Mouse (Mus musculus): ENCODE measurements at regions not wholly inside any gene's neighbourhood (a gene's known extent, or its start where the extent isn't known, plus 50 kb on each side); places are given as distances from the start of the nearest gene placed in this dataset.

- 46% methylated on average over 22 of the region's 22 CpGs for WGBS
These were observed 68.6 kb downstream of the Gm11983 start for GRCm38 (mm10) chr11:6768599-6769436.

GRCm38 (mm10) chr11:6766725-6767124 is 70.7 kb downstream of the Gm11983 start:
- Histone ChIP-seq H3K4me3 (ENCODE audit: low read length) (no peak overlapping the region), H3K27me3 (ENCODE audit: control insufficient read depth, insufficient read depth, low read depth, low read length) (no peaks in the 10 kb centered on the region), H3K9me3 (ENCODE audit: control insufficient read depth, low read length) (no peaks in the 10 kb centered on the region), H3K9ac (ENCODE audit: low read length) (no peak overlapping the region), H3K4me1 (replicated peaks; ENCODE audit: control insufficient read depth, insufficient read depth, low read length) (no peaks in the 10 kb centered on the region), H3K27ac (ENCODE audit: low read length) (no peak overlapping the region), H3K4me2 (ENCODE audit: low read depth, low read length) (no peak overlapping the region), H3K36me3 (ENCODE audit: control insufficient read depth, insufficient read depth, low read length) (no peaks in the 10 kb centered on the region)
- WGBS = 54% methylated on average over 7 of the region's 7 CpGs
- ATAC-seq (ENCODE audit: low read depth) = no peak

More at GRCm38 (mm10) chr11:6768599-6769436, 68.6 kb downstream of the Gm11983 start:
- H3K4me3 ChIP-seq (ENCODE audit: low read length) = no peak overlapping the region
- no peak overlapping the region for H3K9ac ChIP-seq (ENCODE audit: low read length)
- no peak overlapping the region for H3K27ac ChIP-seq (ENCODE audit: low read length)
- H3K4me2 ChIP-seq (ENCODE audit: low read depth, low read length) = no peak overlapping the region
- H3K27me3 ChIP-seq (ENCODE audit: control insufficient read depth, insufficient read depth, low read depth, low read length) = no peaks in the 10 kb centered on the region
- H3K4me1 ChIP-seq (replicated peaks; ENCODE audit: control insufficient read depth, insufficient read depth, low read length) = no peaks in the 10 kb centered on the region
- no peaks in the 10 kb centered on the region for H3K9me3 ChIP-seq (ENCODE audit: control insufficient read depth, low read length)
- peak; percentile 69 for ATAC-seq (ENCODE audit: low read depth)
- no peaks in the 10 kb centered on the region for H3K36me3 ChIP-seq (ENCODE audit: control insufficient read depth, insufficient read depth, low read length)

- Histone ChIP-seq H3K4me2 (ENCODE audit: low read depth, low read length) (no peak overlapping the region), H3K4me1 (replicated peaks; ENCODE audit: control insufficient read depth, insufficient read depth, low read length) (no peaks in the 10 kb centered on the region), H3K9me3 (ENCODE audit: control insufficient read depth, low read length) (no peaks in the 10 kb centered on the region), H3K9ac (ENCODE audit: low read length) (no peak overlapping the region), H3K27ac (ENCODE audit: low read length) (no peak overlapping the region), H3K27me3 (ENCODE audit: control insufficient read depth, insufficient read depth, low read depth, low read length) (no peaks in the 10 kb centered on the region), H3K4me3 (ENCODE audit: low read length) (no peak overlapping the region), H3K36me3 (ENCODE audit: control insufficient read depth, insufficient read depth, low read length) (no peaks in the 10 kb centered on the region)
- WGBS = 87% methylated on average over 5 of the region's 5 CpGs
- ATAC-seq (ENCODE audit: low read depth) = no peak
These were observed 72.0 kb downstream of the Gm11983 start for GRCm38 (mm10) chr11:6765333-6765957.

GRCm38 (mm10) chr11:6764186-6764585 is 73.3 kb downstream of the Gm11983 start:
- Histone ChIP-seq H3K27me3 (ENCODE audit: control insufficient read depth, insufficient read depth, low read depth, low read length) (no peaks in the 10 kb centered on the region), H3K4me2 (ENCODE audit: low read depth, low read length) (no peak overlapping the region), H3K27ac (ENCODE audit: low read length) (no peak overlapping the region), H3K4me3 (ENCODE audit: low read length) (no peak overlapping the region), H3K9ac (ENCODE audit: low read length) (no peak overlapping the region), H3K4me1 (replicated peaks; ENCODE audit: control insufficient read depth, insufficient read depth, low read length) (no peaks in the 10 kb centered on the region), H3K9me3 (ENCODE audit: control insufficient read depth, low read length) (no peaks in the 10 kb centered on the region), H3K36me3 (ENCODE audit: control insufficient read depth, insufficient read depth, low read length) (no peaks in the 10 kb centered on the region)
- WGBS = 90% methylated on average over 3 of the region's 3 CpGs
- no peak for ATAC-seq (ENCODE audit: low read depth)

- H3K4me2 ChIP-seq (ENCODE audit: low read depth, low read length) = no peak overlapping the region
- WGBS = 67% methylated on average over 4 of the region's 4 CpGs
- no peaks in the 10 kb centered on the region for H3K27me3 ChIP-seq (ENCODE audit: control insufficient read depth, insufficient read depth, low read depth, low read length)
- H3K4me3 ChIP-seq (ENCODE audit: low read length) = no peak overlapping the region
- H3K9ac ChIP-seq (ENCODE audit: low read length) = no peak overlapping the region
- no peaks in the 10 kb centered on the region for H3K36me3 ChIP-seq (ENCODE audit: control insufficient read depth, insufficient read depth, low read length)
- H3K27ac ChIP-seq (ENCODE audit: low read length) = no peak overlapping the region
- H3K9me3 ChIP-seq (ENCODE audit: control insufficient read depth, low read length) = no peaks in the 10 kb centered on the region
- ATAC-seq (ENCODE audit: low read depth) = no peak
- H3K4me1 ChIP-seq (replicated peaks; ENCODE audit: control insufficient read depth, insufficient read depth, low read length) = no peaks in the 10 kb centered on the region
These were observed 74.5 kb downstream of the Gm11983 start for GRCm38 (mm10) chr11:6763001-6763400.

- H3K4me3 ChIP-seq (ENCODE audit: low read length) = no peak overlapping the region
- no peak overlapping the region for H3K4me2 ChIP-seq (ENCODE audit: low read depth, low read length)
- no peaks in the 10 kb centered on the region for H3K27me3 ChIP-seq (ENCODE audit: control insufficient read depth, insufficient read depth, low read depth, low read length)
- H3K9me3 ChIP-seq (ENCODE audit: control insufficient read depth, low read length) = no peaks in the 10 kb centered on the region
- WGBS = 71% methylated on average over 11 of the region's 11 CpGs
- H3K9ac ChIP-seq (ENCODE audit: low read length) = no peak overlapping the region
- no peak overlapping the region for H3K27ac ChIP-seq (ENCODE audit: low read length)
- no peaks in the 10 kb centered on the region for H3K36me3 ChIP-seq (ENCODE audit: control insufficient read depth, insufficient read depth, low read length)
- no peak for ATAC-seq (ENCODE audit: low read depth)
- no peaks in the 10 kb centered on the region for H3K4me1 ChIP-seq (replicated peaks; ENCODE audit: control insufficient read depth, insufficient read depth, low read length)
These were observed 75.4 kb downstream of the Gm11983 start for GRCm38 (mm10) chr11:6761876-6762628.

- 65% methylated on average over 4 of the region's 4 CpGs for WGBS
These were observed 77.9 kb downstream of the Gm11983 start for GRCm38 (mm10) chr11:6759578-6759977.

GRCm38 (mm10) chr11:6739439-6739838 is 81.1 kb downstream of the Ramp3 start:
- Histone ChIP-seq H3K4me3 (ENCODE audit: low read length) (no peak overlapping the region), H3K36me3 (ENCODE audit: control insufficient read depth, insufficient read depth, low read length) (no peaks in the 10 kb centered on the region), H3K4me2 (ENCODE audit: low read depth, low read length) (no peak overlapping the region), H3K27me3 (ENCODE audit: control insufficient read depth, insufficient read depth, low read depth, low read length) (no peaks in the 10 kb centered on the region), H3K27ac (ENCODE audit: low read length) (no peak overlapping the region), H3K9ac (ENCODE audit: low read length) (no peak overlapping the region), H3K9me3 (ENCODE audit: control insufficient read depth, low read length) (no peaks in the 10 kb centered on the region), H3K4me1 (replicated peaks; ENCODE audit: control insufficient read depth, insufficient read depth, low read length) (no peaks in the 10 kb centered on the region)
- 84% methylated on average over 5 of the region's 5 CpGs for WGBS
- ATAC-seq (ENCODE audit: low read depth) = no peak

More at GRCm38 (mm10) chr11:6759578-6759977, 77.9 kb downstream of the Gm11983 start:
- Histone ChIP-seq H3K27ac (ENCODE audit: low read length) (no peak overlapping the region), H3K9me3 (ENCODE audit: control insufficient read depth, low read length) (no peaks in the 10 kb centered on the region), H3K4me1 (replicated peaks; ENCODE audit: control insufficient read depth, insufficient read depth, low read length) (no peaks in the 10 kb centered on the region), H3K27me3 (ENCODE audit: control insufficient read depth, insufficient read depth, low read depth, low read length) (no peaks in the 10 kb centered on the region), H3K36me3 (ENCODE audit: control insufficient read depth, insufficient read depth, low read length) (no peaks in the 10 kb centered on the region), H3K9ac (ENCODE audit: low read length) (no peak overlapping the region), H3K4me2 (ENCODE audit: low read depth, low read length) (no peak overlapping the region), H3K4me3 (ENCODE audit: low read length) (no peak overlapping the region)
- no peak for ATAC-seq (ENCODE audit: low read depth)

GRCm38 (mm10) chr11:6738581-6738980 is 80.3 kb downstream of the Ramp3 start:
- no peaks in the 10 kb centered on the region for H3K27me3 ChIP-seq (ENCODE audit: control insufficient read depth, insufficient read depth, low read depth, low read length)
- no peak overlapping the region for H3K9ac ChIP-seq (ENCODE audit: low read length)
- H3K9me3 ChIP-seq (ENCODE audit: control insufficient read depth, low read length) = no peaks in the 10 kb centered on the region
- H3K36me3 ChIP-seq (ENCODE audit: control insufficient read depth, insufficient read depth, low read length) = no peaks in the 10 kb centered on the region
- no peak overlapping the region for H3K4me3 ChIP-seq (ENCODE audit: low read length)
- WGBS = 84% methylated on average over 3 of the region's 3 CpGs
- no peak overlapping the region for H3K27ac ChIP-seq (ENCODE audit: low read length)
- no peak overlapping the region for H3K4me2 ChIP-seq (ENCODE audit: low read depth, low read length)
- no peaks in the 10 kb centered on the region for H3K4me1 ChIP-seq (replicated peaks; ENCODE audit: control insufficient read depth, insufficient read depth, low read length)
- no peak for ATAC-seq (ENCODE audit: low read depth)

Measured in lung, embryonic 16.5 days (tissue).